Mouse (Mus musculus) testis, postnatal 10 days (tissue): ENCODE results near the gene Kcnh4.
A peak's percentile ranks its signal among the peaks of the same experiment; 100 is the strongest.

Source experiments
- DNase-seq: peaks from one replicate; pipeline ENCODE4 v3.0.0; 2021; ENCODE audit warnings: low spot score

Gene Kcnh4

GRCm38 (mm10) chr11:100762831-100763230, 3.1 kb upstream of the Kcnh4 start, which contains the start of gene Hcrt:
Gene Hcrt (minus strand): TSS chr11:100762931.
- DNase-seq: no peak

DNA sequence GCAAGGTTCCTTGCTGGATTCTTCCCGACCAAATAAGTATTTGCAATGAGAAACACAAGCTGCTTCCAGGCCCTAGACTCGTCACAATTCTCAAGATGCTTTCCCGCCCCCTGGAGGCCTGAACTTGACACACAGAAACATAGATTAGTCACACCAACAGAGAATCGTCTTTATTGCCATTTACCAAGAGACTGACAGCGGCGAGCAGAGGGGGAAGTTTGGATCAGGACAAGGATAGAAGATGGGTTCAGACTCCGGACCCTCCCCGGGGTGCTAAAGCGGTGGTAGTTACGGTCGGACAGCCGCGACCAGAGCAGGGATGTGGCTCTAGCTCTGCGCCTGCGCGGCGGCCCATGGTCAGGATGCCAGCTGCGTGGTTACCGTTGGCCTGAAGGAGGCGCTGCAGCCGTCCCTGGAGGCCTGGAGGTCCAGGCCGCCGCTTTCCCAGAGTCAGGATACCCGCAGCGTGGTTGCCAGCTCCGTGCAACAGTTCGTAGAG, 1.9 kb upstream of the Kcnh4 start:
- peak; percentile 92 for DNase-seq

DNA sequence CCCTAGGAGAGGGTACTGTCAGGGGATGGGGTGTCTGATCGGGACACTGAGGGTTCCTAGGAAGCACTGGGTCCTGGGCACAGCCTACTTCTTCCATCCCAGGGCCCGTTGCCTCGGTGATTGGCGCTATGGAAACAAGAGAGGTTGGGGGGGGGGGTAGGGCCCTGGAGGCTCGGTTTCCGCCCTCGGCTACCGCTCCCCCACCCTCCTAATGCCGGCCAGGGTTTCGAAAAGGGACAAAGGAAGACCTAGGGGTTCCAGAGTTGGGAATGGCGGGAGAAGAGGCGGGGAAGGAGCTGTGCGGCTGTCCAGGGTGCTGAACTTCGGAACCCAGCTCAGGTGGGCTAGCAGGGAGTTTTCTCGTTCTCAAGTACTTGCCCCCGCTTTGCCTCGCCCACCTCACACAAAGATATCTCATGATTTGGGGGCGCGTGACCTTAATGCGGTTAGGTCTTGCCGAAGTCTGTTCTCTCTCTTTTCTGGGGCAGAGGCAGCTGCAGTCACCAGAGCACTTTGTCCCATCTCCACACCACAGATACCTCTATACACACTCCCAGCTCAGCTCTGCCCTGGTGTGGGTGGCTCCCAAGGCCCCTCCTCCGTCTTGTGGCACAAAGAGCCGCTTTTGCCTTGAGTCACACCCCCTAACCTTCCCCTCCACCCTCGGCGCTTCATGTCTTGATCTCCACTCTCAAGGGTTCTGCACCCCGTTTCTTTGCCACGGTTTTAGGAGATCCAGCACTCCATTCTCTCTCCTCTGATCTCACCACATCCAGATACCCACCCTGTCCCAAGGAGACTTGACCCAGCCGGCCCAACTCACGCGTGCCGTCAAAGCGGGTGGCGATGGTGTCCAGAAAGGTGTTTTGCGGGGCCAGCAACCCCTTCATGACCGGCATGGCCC, 783 bp downstream of the Kcnh4 start:
- DNase-seq: peak; percentile 85

DNA sequence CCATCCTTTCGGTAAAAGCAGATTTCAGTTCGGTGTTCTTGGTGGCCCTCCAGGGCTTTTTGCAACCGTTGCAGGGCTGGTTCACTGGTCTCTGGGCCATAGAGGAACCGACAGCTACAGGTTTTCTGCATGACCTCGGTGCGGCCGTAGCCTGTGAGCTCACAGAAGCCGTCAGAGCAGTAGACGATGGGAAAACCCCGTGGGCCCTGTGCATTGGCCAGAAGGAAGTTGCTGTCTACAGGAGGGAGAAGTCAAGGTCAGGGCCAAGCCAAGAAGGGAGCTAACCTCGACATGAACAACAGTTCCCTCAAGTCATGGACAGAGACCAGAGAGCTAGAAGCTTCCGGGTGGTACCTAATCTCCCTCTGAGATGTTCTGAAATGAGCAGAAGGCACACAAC, 2.2 kb downstream of the Kcnh4 start:
- no peak for DNase-seq

- DNase-seq: no peak
These were observed 3.3 kb downstream of the Kcnh4 start for GRCm38 (mm10) chr11:100756476-100756875.

GRCm38 (mm10) chr11:100754693-100755057, 5.1 kb downstream of the Kcnh4 start:
- no peak for DNase-seq

- DNase-seq: no peak
These were observed 5.6 kb downstream of the Kcnh4 start for GRCm38 (mm10) chr11:100754021-100754692.

DNA sequence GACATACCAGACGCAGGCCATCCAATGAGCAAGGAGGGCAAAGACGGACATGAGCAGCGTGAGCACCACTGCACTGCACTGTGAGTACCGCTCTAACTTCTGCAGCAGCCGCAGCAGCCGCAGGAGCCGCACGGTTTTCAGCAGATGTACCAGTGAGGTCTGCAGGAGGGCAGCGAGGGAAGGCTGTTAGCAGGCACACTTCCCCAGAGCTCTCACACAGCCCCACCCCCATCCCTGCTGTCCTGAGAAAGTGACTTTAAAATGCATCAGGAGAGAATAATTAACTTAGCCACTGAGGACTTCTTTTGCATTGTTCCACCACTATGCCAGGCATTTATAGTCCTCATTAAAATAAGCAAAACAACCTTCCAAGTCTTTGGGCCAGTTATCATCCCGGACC, 7.4 kb downstream of the Kcnh4 start:
- DNase-seq: no peak

DNA sequence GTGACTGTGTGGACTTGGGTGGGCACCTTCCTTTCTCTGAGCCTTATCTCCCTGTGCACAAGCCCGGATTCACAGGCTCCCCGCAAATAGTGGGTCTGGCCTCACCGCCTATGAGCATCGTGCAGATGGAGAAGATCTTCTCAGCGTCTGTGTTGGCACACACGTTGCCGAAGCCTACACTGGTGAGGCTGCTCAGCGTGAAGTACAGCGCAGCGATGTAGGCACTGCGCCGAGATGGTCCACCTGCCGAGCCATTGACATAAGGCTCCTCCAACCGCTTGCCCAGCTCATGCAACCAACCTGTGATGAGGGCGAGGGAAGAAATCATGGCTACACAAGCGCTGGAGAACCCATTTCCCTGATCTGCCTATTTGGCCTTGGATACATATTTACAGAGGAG, 9.6 kb downstream of the Kcnh4 start:
- DNase-seq: no peak

DNA sequence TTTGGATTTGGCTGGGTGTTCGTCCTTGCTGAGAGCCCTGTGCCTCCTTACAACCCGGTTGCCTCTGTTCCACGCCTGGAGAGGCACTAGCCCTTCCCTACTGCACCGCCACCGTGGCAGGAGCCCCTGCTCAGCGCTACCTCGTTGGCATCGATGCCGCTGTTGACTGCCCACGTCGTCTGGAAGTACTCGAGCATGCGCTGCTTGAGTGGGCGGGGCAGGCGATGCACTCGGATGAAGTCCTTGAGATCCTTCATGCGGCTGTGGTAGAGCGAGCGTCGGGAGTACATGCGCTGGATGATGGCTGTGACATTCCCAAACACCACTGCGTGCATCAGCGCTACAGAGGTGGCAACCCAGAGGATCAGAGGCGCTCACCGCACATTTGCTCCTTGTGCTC, 10.3 kb downstream of the Kcnh4 start:
- DNase-seq: no peak

DNA sequence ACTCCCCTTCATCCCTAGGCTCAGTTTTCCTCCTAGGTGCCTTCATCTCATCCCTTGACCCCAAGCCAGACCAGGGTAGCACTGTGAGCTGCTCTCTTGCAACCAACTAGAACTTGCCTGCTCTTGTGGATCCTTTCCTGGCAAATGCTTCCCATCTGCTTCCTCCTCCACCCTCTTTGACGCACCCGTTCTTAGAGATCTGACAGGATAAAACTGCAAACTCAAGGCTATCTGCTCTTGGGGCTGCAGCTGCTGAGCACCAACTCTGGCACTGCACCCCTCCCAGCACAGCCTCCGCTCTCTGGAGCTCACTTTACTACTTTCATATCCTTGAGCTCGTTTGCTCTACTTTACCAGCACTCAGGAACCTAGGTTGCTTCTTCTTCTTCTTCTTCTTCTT, 11.1 kb downstream of the Kcnh4 start:
- no peak for DNase-seq

- no peak for DNase-seq
These were observed 12.6 kb downstream of the Kcnh4 start for GRCm38 (mm10) chr11:100747114-100747513.

DNA sequence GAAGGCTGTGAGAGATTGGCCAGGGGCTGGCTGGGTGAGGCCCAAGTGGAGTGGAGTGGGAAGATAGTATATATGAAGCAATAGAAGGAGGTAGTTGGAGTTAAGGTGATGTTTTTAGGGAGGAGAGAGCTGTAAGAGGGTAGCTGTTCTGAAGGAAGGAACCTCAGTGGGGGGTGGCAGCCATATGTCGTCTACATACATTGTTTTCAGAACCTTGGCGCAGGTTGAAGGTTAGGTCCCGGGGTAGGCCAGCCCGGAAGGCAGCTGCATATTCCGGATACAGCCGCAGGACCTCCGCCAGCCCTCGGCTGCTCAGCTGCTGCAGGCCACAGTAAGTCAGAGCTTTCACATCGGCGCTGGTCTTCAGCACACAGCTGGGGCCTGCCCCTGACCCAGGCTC, 13.2 kb downstream of the Kcnh4 start:
- no peak for DNase-seq

DNA sequence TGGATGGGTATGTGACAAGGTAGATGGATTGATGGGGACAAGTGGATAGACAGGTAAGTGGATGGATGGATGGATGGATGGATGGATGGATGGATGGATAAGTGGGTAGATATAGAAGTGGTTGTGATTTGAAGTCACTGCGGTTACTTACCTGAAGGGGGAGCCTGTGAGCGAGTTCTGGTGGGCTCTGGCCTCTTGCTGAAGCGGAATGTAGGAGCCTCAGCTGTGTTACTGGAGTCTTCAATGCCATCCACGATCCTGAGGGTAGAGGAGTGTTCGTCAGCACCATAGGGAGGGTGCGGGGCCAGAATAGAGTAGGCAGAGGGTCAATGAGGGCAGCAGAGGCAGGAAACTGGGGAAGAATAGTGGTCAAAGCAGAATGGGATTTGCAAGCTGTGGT, 14.7 kb downstream of the Kcnh4 start:
- DNase-seq: peak; percentile 63

GRCm38 (mm10) chr11:100741348-100741747, 18.4 kb downstream of the Kcnh4 start:
- no peak for DNase-seq

GRCm38 (mm10) chr11:100738749-100739148, 21.0 kb downstream of the Kcnh4 start:
- no peak for DNase-seq

DNA sequence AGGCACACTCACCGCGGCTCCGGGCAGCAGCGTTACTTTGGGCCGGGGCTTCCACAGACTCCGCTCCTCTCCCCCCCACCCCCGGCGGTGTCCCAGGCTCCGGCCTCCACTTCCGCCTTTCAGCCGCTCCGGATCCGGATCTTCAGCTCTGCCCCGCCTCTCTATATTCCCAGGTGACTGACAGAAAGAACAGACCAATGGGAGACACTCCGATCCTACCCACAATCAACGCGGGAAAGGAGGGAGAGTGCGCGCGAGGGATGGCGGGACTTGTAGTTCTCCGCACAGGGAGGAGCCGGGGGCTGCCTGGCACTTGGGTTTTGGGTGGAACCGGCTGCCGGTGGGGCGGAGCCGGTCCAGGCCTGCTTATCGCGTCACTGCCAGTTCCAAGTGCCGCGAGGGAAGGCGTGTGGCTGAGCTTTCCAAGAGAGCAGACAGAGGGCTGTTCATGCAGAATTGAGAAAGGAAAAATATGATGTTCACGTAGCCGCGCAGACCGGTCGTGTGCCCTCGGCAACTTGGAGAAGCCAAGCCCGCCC, 21.6 kb downstream of the Kcnh4 start, which contains the start of gene Rab5c:
Rab5c (minus strand) TSS at position 150 of the 539 bp plus-strand sequence.
- DNase-seq: peak; percentile 97

DNA sequence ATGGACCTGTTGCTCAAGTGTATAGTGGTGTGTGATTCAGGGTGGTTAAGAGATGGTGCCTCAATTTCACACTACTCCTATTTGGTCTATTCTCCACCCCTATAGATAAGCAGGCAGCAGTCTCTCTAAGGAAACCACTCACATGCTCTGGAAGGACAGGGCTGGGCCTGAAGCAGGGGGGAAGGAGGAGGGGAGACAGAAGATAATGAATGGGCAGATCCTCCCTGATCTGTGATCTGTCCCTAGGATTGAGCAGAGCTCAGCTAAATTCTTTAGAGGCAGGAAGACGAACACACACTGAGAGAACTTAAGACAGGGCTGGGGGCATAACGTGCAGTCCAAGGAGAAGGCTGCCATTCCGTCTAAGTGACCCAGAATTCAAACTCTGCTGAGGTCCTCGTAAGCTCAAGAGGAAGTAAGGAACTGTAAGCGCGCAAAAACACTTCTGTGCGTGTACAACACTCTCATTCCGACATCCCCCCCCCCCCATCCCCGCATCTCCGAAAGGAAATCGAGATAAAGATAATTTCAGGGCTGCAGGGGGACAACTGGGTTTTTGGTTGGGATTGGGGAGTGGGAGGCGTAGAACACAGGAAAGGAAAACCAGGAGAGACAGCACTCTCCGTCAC, 22.5 kb downstream of the Kcnh4 start:
- no peak for DNase-seq

DNA sequence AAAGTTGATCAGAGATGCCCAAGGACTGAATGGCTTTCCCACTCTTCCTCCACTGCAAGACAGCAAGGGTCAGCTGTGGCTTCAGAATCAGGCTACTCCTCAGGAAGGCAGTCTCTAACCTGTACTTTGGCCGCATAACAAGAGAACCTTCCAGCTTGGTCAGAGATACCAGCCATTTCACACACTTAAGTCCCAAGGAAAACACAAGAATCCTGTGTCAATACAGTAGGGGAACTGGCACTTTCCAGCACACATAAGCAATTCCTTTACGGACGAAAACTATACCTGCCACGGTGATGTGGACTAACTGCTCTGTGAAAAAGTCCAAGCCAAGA, 23.0 kb downstream of the Kcnh4 start:
- no peak for DNase-seq

DNA sequence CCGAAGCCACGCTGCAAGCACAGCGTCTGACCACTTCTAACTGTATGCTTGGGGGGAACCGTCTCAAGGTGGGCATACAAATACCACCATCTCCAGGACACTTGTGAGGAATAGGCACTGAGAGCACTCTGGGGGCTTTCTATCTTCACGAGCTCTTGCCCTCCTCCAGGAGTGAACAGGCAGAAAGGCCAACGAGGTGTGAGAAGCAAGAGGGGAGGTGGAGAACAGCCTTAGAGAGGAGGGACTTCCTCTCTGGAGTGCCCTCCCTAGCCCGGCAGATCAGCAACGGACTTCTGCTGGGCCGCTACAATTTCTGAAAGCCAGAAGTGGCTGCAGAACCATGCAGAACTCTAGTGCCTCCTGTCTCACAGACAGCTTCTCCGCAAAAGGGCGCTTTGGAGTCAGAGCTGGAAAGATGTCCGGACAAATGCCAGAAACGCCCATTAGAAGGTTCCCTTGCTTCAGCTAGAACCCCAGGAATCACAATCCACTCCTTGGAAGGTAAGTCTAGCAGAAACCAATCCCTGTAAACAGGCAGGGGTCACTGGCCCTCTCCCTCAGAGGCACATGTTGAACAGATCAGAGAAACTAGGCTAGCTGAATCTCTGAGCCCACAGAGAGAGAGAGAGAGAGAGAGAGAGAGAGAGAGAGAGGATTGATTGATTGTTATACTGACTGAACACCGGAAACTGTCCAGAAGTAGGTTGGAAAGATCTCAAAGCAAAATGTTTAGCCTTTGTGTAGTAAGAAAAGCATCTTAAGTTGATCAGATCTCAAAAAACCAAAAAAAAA, 23.6 kb downstream of the Kcnh4 start:
- no peak for DNase-seq

GRCm38 (mm10) chr11:100735134-100735865, 24.4 kb downstream of the Kcnh4 start:
- DNase-seq: no peak
